ENCODE assay signal across 22 mouse cellular contexts in the genomic region with DNA sequence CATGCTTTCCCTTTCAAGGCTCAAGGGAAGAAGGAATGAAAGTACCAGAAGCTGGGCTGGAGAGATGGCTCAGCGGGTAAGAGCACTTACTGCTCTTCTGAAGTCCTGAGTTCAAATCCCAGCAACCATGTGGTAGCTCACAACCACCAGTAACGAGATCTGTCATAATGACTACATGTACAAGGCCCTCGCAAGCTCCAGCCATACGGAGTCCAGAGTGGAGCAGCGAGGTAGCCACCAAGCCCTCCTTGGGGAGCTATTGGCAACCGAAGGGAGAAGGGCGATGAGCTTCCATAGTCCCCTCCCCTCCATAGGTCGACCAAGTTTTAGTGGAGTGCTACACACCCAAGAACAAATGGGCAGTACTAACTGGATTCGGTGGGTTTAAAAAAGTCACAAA.
DNase-seq lines count a peak whose midpoint lies in the region; ATAC-seq lines count a peak whose summit lies in the region.
"Had no signal": no experiment of that assay in that cellular context is flagged by ENCODE, and none has a peak within 500 bp of the region (broad histone marks: within the 10 kb centered on the region; RNA-seq: fewer than 3 reads in every experiment).

No protein-coding gene starts in this region.

- peaks cover 10% of the 10 kb centered on the region; the same call in 1 of the 2 replicates for H3K4me1 ChIP-seq in heart, embryonic 10.5 days
- H3K4me1 ChIP-seq in midbrain, embryonic 11.5 days (ENCODE audit: control insufficient read depth, insufficient read depth, low read length): peaks cover 6% of the 10 kb centered on the region
- peaks cover 15% of the 10 kb centered on the region for H3K4me1 ChIP-seq in midbrain, embryonic 15.5 days
- peaks cover 28% of the 10 kb centered on the region for H3K4me1 ChIP-seq in neural tube, embryonic 15.5 days

- ATAC-seq in midbrain, embryonic 11.5 days (ENCODE audit: low FRiP score): no peak
- ATAC-seq in midbrain, embryonic 15.5 days (replicated peaks): no peak
- ATAC-seq in neural tube, embryonic 15.5 days (ENCODE audit: low FRiP score): no peak
- ATAC-seq: activated CD4-positive, CD25-positive, alpha-beta regulatory T cell, adult 4 months; CD4-positive, CD25-positive, alpha-beta regulatory T cell, adult 4 months; Patski had no signal

- peak; percentile 79 for DNase-seq in heart, adult 11 months
- DNase-seq in heart, postnatal 10 days: no peak
- DNase-seq in heart, embryonic 10.5 days (ENCODE audit: low spot score): peak; percentile 51
- DNase-seq in heart, postnatal 25 days (ENCODE audit: low spot score): no peak
- DNase-seq in midbrain, embryonic 11.5 days (ENCODE audit: low spot score, missing footprints): peak; percentile 80
- DNase-seq in neural tube, embryonic 10.5 days (ENCODE audit: extremely low spot score, low spot score): peak; percentile 8
- DNase-seq: adrenal gland, adult 2 months; adrenal gland, adult 8-10 months; adrenal gland, postnatal 10 days; adrenal gland, postnatal 14 days; adrenal gland, postnatal 25 days; adrenal gland, postnatal 36 days; B cell, adult 2 months; cerebellum, adult 11 months; cerebellum, adult 11-12 months had no signal

- H3K4me2 ChIP-seq in midbrain, embryonic 11.5 days: no peak overlapping the region
- no peak overlapping the region for H3K4me2 ChIP-seq in midbrain, embryonic 15.5 days
- H3K4me2 ChIP-seq in neural tube, embryonic 15.5 days: no peak overlapping the region

- no peak overlapping the region for H3K27ac ChIP-seq in heart, embryonic 10.5 days
- H3K27ac ChIP-seq in midbrain, embryonic 11.5 days (ENCODE audit: low read depth, low read length): no peak overlapping the region
- no peak overlapping the region for H3K27ac ChIP-seq in midbrain, embryonic 15.5 days
- H3K27ac ChIP-seq in neural tube, embryonic 15.5 days (replicated peaks): no peak overlapping the region

- H3K9me3 ChIP-seq in heart, embryonic 10.5 days: no peaks in the 10 kb centered on the region
- no peaks in the 10 kb centered on the region for H3K9me3 ChIP-seq in midbrain, embryonic 11.5 days (ENCODE audit: control insufficient read depth, low read length)
- H3K9me3 ChIP-seq in midbrain, embryonic 15.5 days: no peaks in the 10 kb centered on the region
- no peaks in the 10 kb centered on the region for H3K9me3 ChIP-seq in neural tube, embryonic 15.5 days (replicated peaks)
- H3K9me3 ChIP-seq: G1E had no signal

- 92% methylated on average over 9 of the region's 9 CpGs for WGBS in heart, embryonic 10.5 days
- WGBS in midbrain, embryonic 11.5 days: 93% methylated on average over 9 of the region's 9 CpGs
- WGBS in midbrain, embryonic 15.5 days: 98% methylated on average over 9 of the region's 9 CpGs
- 93% methylated on average over 9 of the region's 9 CpGs for WGBS in neural tube, embryonic 15.5 days

- intact Hi-C loops in heart, postnatal 10 days (cut with DNase I): no loop called here
- intact Hi-C loops in heart, postnatal 25 days (cut with DNase I): no loop called here

- H3K27me3 ChIP-seq in heart, embryonic 10.5 days (ENCODE audit: insufficient read depth, poor library complexity, severe bottlenecking): no peaks in the 10 kb centered on the region
- H3K27me3 ChIP-seq in midbrain, embryonic 11.5 days (ENCODE audit: control insufficient read depth, insufficient read depth, low read length): no peaks in the 10 kb centered on the region
- no peaks in the 10 kb centered on the region for H3K27me3 ChIP-seq in midbrain, embryonic 15.5 days (replicated peaks)
- no peaks in the 10 kb centered on the region for H3K27me3 ChIP-seq in neural tube, embryonic 15.5 days (replicated peaks)
- H3K27me3 ChIP-seq: CH12.LX, Patski had no signal

- H3K4me3 ChIP-seq in heart, embryonic 10.5 days: no peak overlapping the region
- H3K4me3 ChIP-seq in midbrain, embryonic 11.5 days (ENCODE audit: low read depth, low read length): no peak overlapping the region
- H3K4me3 ChIP-seq in midbrain, embryonic 15.5 days: no peak overlapping the region
- H3K4me3 ChIP-seq in neural tube, embryonic 15.5 days (replicated peaks): no peak overlapping the region

- H3K36me3 ChIP-seq in heart, embryonic 10.5 days: no peaks in the 10 kb centered on the region
- no peaks in the 10 kb centered on the region for H3K36me3 ChIP-seq in midbrain, embryonic 11.5 days (ENCODE audit: control insufficient read depth, insufficient read depth, low read length)
- H3K36me3 ChIP-seq in midbrain, embryonic 15.5 days (replicated peaks): no peaks in the 10 kb centered on the region
- H3K36me3 ChIP-seq in neural tube, embryonic 15.5 days: no peaks in the 10 kb centered on the region
- H3K36me3 ChIP-seq: G1E had no signal

- H3K9ac ChIP-seq in midbrain, embryonic 11.5 days (ENCODE audit: low read length): no peak overlapping the region
- H3K9ac ChIP-seq in midbrain, embryonic 15.5 days: no peak overlapping the region
- H3K9ac ChIP-seq in neural tube, embryonic 15.5 days (replicated peaks): no peak overlapping the region

Comparison
In these comparisons a context has a peak if more than half of its experiments do, and no peak if none do; other contexts are left out.
1. DNase-seq: peak in heart, adult 11 months (single experiment), heart, embryonic 10.5 days (single experiment), midbrain, embryonic 11.5 days (single experiment) and neural tube, embryonic 10.5 days (single experiment); none in heart, postnatal 10 days (0 of 2) and heart, postnatal 25 days (single experiment).